Mouse (Mus musculus) kidney, embryonic 16.5 days (tissue): ENCODE measurements around the gene Tmem182. TPM values are rescaled to one million over a fixed set of nuclear protein-coding genes. Genes with fewer than 3 reads are reported as not detected.

Experiments
- ATAC-seq: fragments of 200-750 bp; cut with Nextera tagmentation; 2 replicates; pipeline ENCODE4 v1.8.0; 2017; ENCODE audit warnings: moderate TSS enrichment; ENCODE audit not compliant: low FRiP score, low TSS enrichment
- H3K27ac ChIP-seq: fragments of 300-500 bp; sonication (generic); 2 replicates; pipeline ENCODE4 v1.5.1; 2014; ENCODE audit warnings: low read length
- H3K27me3 ChIP-seq: fragments of 300-500 bp; sonication (generic); 2 replicates; pipeline ENCODE4 v1.6.1; 2014; ENCODE audit warnings: low read length, control low read depth, mixed read lengths; ENCODE audit not compliant: insufficient read depth
- H3K36me3 ChIP-seq: fragments of 300-500 bp; sonication (generic); 2 replicates; pipeline ENCODE4 v1.6.1; 2014; ENCODE audit warnings: low read length, control low read depth, mixed read lengths; ENCODE audit not compliant: insufficient read depth
- H3K4me1 ChIP-seq: fragments of 300-500 bp; sonication (generic); 2 replicates; pipeline ENCODE4 v1.6.1; 2014; ENCODE audit warnings: low read length, control low read depth, mixed read lengths; ENCODE audit not compliant: insufficient read depth
- H3K4me2 ChIP-seq: fragments of 300-500 bp; sonication (generic); replicated peaks from 2 replicates; pipeline ENCODE4 v1.6.1; 2014; ENCODE audit warnings: low read depth, low read length
- H3K4me3 ChIP-seq: fragments of 300-500 bp; sonication (generic); 2 replicates; pipeline ENCODE4 v1.5.1; 2014; ENCODE audit warnings: mild to moderate bottlenecking, low read length
- H3K9ac ChIP-seq: fragments of 300-500 bp; sonication (generic); replicated peaks from 2 replicates; pipeline ENCODE4 v1.6.1; 2014; ENCODE audit warnings: low read length
- H3K9me3 ChIP-seq: fragments of 300-500 bp; sonication (generic); 2 replicates; pipeline ENCODE4 v1.6.1; 2016; ENCODE audit warnings: low read length, control low read depth
- WGBS: fragments of 180-500 bp; shearing (Covaris S2); extraction: QIAGEN DNeasy Blood & Tissue Kit; methylation state at CpG from one replicate; pipeline ENCODE4 v1.1.7; 2014; 5-methylcytosine and 5-hydroxymethylcytosine counted together
- polyA plus RNA-seq: library from polyadenylated mRNA; unstranded; fragments of >200 nt; fragmentation: Nextera tagmentation; extraction: Ambion mirVana; gene quantifications from 2 replicates; pipeline ENCODE4 v1.2.1, GENCODE M21; 2015

The Tmem182 gene
- polyA plus RNA-seq, 1 experiment from 2014 or later, result 0.87 TPM

GRCm38 (mm10) chr1:40815071-40815845, 9.9 kb downstream of the Tmem182 start:
- Histone ChIP-seq H3K4me2 (peak overlapping the region; percentile 49), H3K27ac (no peak overlapping the region)

GRCm38 (mm10) chr1:40824517-40824916, 19.1 kb downstream of the Tmem182 start:
- Histone ChIP-seq H3K4me2 (no peak overlapping the region), H3K4me1 (0 out of 2 replicates have a peak, but pooled peaks cover 3% of the 10 kb centered on the region), H3K4me3 (no peak overlapping the region), H3K36me3 (no peaks in the 10 kb centered on the region), H3K27me3 (no peaks in the 10 kb centered on the region), H3K27ac (no peak overlapping the region), H3K9me3 (no peaks in the 10 kb centered on the region), H3K9ac (no peak overlapping the region)
- ATAC-seq, result no peak
- WGBS, result 71% methylated on average over 4 of the region's 4 CpGs

More at GRCm38 (mm10) chr1:40815071-40815845, 9.9 kb downstream of the Tmem182 start:
- 45% methylated on average over 16 of the region's 16 CpGs for WGBS
- Histone ChIP-seq H3K4me3 (peak overlapping the region; percentile 18), H3K4me1 (peaks cover 7% of the 10 kb centered on the region; the same call in 1 of the 2 replicates), H3K9me3 (no peaks in the 10 kb centered on the region), H3K36me3 (no peaks in the 10 kb centered on the region), H3K27me3 (no peaks in the 10 kb centered on the region), H3K9ac (no peak overlapping the region)
- ATAC-seq, result peak; percentile 27; the same call in 1 of the 2 replicates

GRCm38 (mm10) chr1:40824936-40825335, 19.5 kb downstream of the Tmem182 start:
- Histone ChIP-seq H3K36me3 (no peaks in the 10 kb centered on the region), H3K9ac (no peak overlapping the region), H3K27ac (no peak overlapping the region), H3K4me3 (no peak overlapping the region), H3K4me1 (0 out of 2 replicates have a peak, but pooled peaks cover 5% of the 10 kb centered on the region), H3K4me2 (no peak overlapping the region), H3K9me3 (no peaks in the 10 kb centered on the region), H3K27me3 (no peaks in the 10 kb centered on the region)
- no peak for ATAC-seq
- 78% methylated on average over 8 of the region's 8 CpGs for WGBS

GRCm38 (mm10) chr1:40825826-40826225, 20.4 kb downstream of the Tmem182 start:
- H3K36me3 ChIP-seq, result no peaks in the 10 kb centered on the region
- H3K4me3 ChIP-seq, result no peak overlapping the region
- H3K27ac ChIP-seq, result no peak overlapping the region
- no peaks in the 10 kb centered on the region for H3K27me3 ChIP-seq
- WGBS, result 76% methylated on average over 7 of the region's 7 CpGs
- no peak for ATAC-seq
- no peak overlapping the region for H3K9ac ChIP-seq
- 0 out of 2 replicates have a peak, but pooled peaks cover 5% of the 10 kb centered on the region for H3K4me1 ChIP-seq
- no peaks in the 10 kb centered on the region for H3K9me3 ChIP-seq
- H3K4me2 ChIP-seq, result no peak overlapping the region

GRCm38 (mm10) chr1:40829213-40829914, 24.0 kb downstream of the Tmem182 start:
- ATAC-seq, result peak; percentile 59; the same call in 1 of the 2 replicates
- H3K4me1 ChIP-seq, result 0 out of 2 replicates have a peak, but pooled peaks cover 5% of the 10 kb centered on the region
- no peaks in the 10 kb centered on the region for H3K9me3 ChIP-seq
- no peak overlapping the region for H3K27ac ChIP-seq
- 34% methylated on average over 10 of the region's 10 CpGs for WGBS
- H3K27me3 ChIP-seq, result no peaks in the 10 kb centered on the region
- no peaks in the 10 kb centered on the region for H3K36me3 ChIP-seq
- no peak overlapping the region for H3K4me3 ChIP-seq
- H3K4me2 ChIP-seq, result no peak overlapping the region
- H3K9ac ChIP-seq, result no peak overlapping the region

GRCm38 (mm10) chr1:40830712-40831507, 25.5 kb downstream of the Tmem182 start:
- ATAC-seq, result no peak
- H3K4me3 ChIP-seq, result no peak overlapping the region
- no peaks in the 10 kb centered on the region for H3K9me3 ChIP-seq
- 0 out of 2 replicates have a peak, but pooled peaks cover 5% of the 10 kb centered on the region for H3K4me1 ChIP-seq
- H3K36me3 ChIP-seq, result no peaks in the 10 kb centered on the region
- no peak overlapping the region for H3K9ac ChIP-seq
- WGBS, result 87% methylated on average over 4 of the region's 4 CpGs
- H3K27me3 ChIP-seq, result no peaks in the 10 kb centered on the region
- H3K27ac ChIP-seq, result no peak overlapping the region
- no peak overlapping the region for H3K4me2 ChIP-seq

- Histone ChIP-seq H3K4me3 (no peak overlapping the region), H3K27ac (no peak overlapping the region), H3K27me3 (no peaks in the 10 kb centered on the region), H3K4me2 (no peak overlapping the region), H3K9ac (no peak overlapping the region), H3K9me3 (no peaks in the 10 kb centered on the region), H3K4me1 (no peaks in the 10 kb centered on the region), H3K36me3 (no peaks in the 10 kb centered on the region)
- WGBS, result 73% methylated on average over 4 of the region's 4 CpGs
- no peak for ATAC-seq
These were observed 30.1 kb downstream of the Tmem182 start for GRCm38 (mm10) chr1:40835468-40835867.

GRCm38 (mm10) chr1:40840605-40841004, 35.2 kb downstream of the Tmem182 start:
- H3K4me3 ChIP-seq, result no peak overlapping the region
- ATAC-seq, result no peak
- H3K27me3 ChIP-seq, result no peaks in the 10 kb centered on the region
- no peak overlapping the region for H3K9ac ChIP-seq
- H3K4me2 ChIP-seq, result no peak overlapping the region
- H3K36me3 ChIP-seq, result no peaks in the 10 kb centered on the region
- no peak overlapping the region for H3K27ac ChIP-seq
- no peaks in the 10 kb centered on the region for H3K4me1 ChIP-seq
- 83% methylated on average over 8 of the region's 8 CpGs for WGBS
- no peaks in the 10 kb centered on the region for H3K9me3 ChIP-seq

GRCm38 (mm10) chr1:40841032-40841761, 35.8 kb downstream of the Tmem182 start:
- H3K9me3 ChIP-seq, result no peaks in the 10 kb centered on the region
- H3K4me1 ChIP-seq, result no peaks in the 10 kb centered on the region
- no peaks in the 10 kb centered on the region for H3K27me3 ChIP-seq
- no peak overlapping the region for H3K27ac ChIP-seq
- ATAC-seq, result no peak
- H3K36me3 ChIP-seq, result no peaks in the 10 kb centered on the region
- no peak overlapping the region for H3K4me2 ChIP-seq
- no peak overlapping the region for H3K9ac ChIP-seq
- 64% methylated on average over 5 of the region's 5 CpGs for WGBS
- no peak overlapping the region for H3K4me3 ChIP-seq
